Mouse (Mus musculus) thymus, adult 18-20 months (tissue): ENCODE data around the gene Ubxn6.
A peak's percentile ranks its signal among the peaks of the same experiment; 100 is the strongest.
"Not testable (repeated sequence)": the region's sequence is repeated elsewhere in the genome, so short reads cannot be mapped to it uniquely, and the experiment has no call there.

ENCODE experiments used
- DNase-seq, 2 experiments: peaks; one replicate each; pipeline ENCODE4 v3.0.0; 2022; ENCODE audit warnings: mixed read lengths in 2 of 2

The Ubxn6 gene

GRCm38 (mm10) chr17:56100811-56101210 lies 26.0 kb upstream of the Ubxn6 start:
- no peak for DNase-seq

- DNase-seq = no peak
Measured at GRCm38 (mm10) chr17:56098711-56099572, 24.1 kb upstream of the Ubxn6 start.

- no peak for DNase-seq
Measured at GRCm38 (mm10) chr17:56098180-56098579, 23.4 kb upstream of the Ubxn6 start.

- DNase-seq = no peak
Measured at GRCm38 (mm10) chr17:56096883-56097282, 22.1 kb upstream of the Ubxn6 start.

GRCm38 (mm10) chr17:56092794-56093193 lies 18.0 kb upstream of the Ubxn6 start:
- no peak for DNase-seq

GRCm38 (mm10) chr17:56092312-56092711 lies 17.5 kb upstream of the Ubxn6 start:
- no peak for DNase-seq

DNA sequence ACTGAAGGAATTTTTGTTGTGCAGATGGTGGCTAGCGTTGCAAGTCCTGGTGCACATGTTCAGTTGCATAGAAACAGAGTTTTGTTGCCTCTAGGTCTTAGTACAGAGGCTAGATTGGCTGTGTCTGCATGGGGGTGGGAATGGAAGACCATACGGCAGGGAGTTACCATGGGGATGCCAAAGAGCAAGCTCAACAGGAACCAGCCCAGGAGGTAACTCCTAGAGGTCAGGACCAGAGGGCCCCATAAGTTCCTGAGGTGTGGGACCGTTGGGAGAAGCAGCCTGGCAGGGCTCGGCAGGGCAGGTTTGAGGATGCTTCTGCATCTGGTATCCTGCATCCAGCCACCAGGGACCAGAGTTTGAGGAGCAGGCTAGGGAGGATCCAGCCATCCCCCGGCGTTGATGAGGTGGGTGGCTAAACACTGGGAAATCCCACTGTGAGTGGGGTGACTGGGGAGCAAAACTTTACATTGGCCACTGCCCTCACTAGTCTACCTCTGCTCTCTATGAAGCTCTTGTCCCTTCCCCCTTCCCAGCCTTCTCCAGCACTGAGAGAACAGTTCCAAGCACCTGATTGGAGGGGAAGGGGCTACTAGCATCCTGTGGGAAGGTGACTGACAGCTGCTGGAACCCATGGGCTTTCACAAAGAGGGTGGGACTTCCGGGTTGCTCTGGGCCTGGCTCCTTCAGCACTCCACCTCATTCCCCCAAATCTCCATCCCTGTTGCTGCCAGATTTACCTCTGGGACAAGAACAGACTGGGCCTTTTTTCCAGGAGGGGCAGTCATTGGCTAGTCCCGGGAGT lies 6.2 kb upstream of the Ubxn6 start:
- no peak for DNase-seq

- DNase-seq = peak in 1 of 2 experiments; percentile 35
Measured at GRCm38 (mm10) chr17:56079921-56080320, 5.1 kb upstream of the Ubxn6 start.

GRCm38 (mm10) chr17:56078880-56079795 lies 4.3 kb upstream of the Ubxn6 start, which contains the start of gene Hdgfl2:
Gene Hdgfl2 (plus strand): TSS chr17:56079634.
- DNase-seq = peak; percentile 100

DNA sequence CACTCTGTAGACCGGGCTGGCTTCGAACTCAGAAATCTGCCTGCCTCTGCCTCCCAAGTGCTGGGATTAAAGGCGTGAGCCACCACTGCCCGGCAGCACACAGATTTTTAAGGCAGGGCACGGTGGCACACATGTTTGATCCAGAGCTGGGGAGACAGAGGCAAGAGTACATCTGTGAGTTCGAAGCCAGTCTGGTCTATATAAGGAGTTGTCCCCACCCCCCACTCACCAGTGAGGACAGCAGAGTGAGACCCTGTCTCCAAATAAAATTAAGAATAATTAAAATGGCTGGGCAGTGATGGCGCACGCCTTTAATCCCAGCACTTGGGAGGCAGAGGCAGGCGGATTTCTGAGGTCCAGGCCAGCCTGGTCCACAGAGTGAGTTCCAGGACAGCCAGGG lies 3.5 kb upstream of the Ubxn6 start:
- peak in 1 of 2 experiments; percentile 42 for DNase-seq

GRCm38 (mm10) chr17:56077523-56077922 lies 2.7 kb upstream of the Ubxn6 start:
- no peak for DNase-seq

GRCm38 (mm10) chr17:56074097-56074826 lies 566 bp downstream of the Ubxn6 start:
- DNase-seq = peak in 1 of 2 experiments; percentile 64

GRCm38 (mm10) chr17:56072243-56072642 lies 2.6 kb downstream of the Ubxn6 start:
- no peak for DNase-seq

DNA sequence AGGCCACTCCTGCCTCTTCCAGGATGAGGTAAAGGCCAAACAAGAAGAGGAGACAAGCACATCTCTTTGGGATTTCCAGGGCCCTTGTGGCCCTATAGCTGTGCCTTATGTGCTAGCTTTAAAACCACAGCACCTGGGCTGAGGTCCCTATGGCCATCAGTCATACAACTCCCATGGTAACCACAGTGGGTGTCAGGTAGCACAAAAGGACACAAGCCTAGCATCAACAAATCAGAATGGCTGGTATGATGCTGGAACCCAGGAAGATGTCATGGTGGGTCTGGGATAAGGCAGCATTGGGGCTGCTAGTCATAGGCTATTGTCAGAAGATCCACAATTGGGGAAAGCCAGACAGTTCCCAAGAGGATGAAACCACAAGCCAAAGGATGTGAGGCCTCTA lies 3.7 kb downstream of the Ubxn6 start:
- no peak for DNase-seq

- no peak for DNase-seq
Measured at GRCm38 (mm10) chr17:56069066-56069465, 5.8 kb downstream of the Ubxn6 start.

GRCm38 (mm10) chr17:56066451-56066850 lies 8.4 kb downstream of the Ubxn6 start:
- no peak for DNase-seq

DNA sequence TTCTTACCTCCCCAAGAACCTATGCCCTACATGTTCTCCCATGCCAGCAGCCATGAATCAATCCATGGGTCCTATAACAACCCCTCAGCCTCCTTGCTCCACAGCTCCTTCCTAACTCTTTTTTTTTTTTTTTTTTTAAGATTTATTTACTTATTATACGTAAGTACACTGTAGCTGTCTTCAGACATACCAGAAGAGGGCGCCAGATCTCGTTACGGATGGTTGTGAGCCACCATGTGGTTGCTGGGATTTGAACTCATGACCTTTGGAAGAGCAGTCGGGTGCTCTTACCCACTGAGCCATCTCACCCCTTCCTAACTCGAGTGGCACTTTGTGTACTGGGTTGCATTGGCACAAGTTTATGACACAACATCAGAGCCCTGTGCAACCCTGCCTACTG lies 9.1 kb downstream of the Ubxn6 start:
- not testable (repeated sequence) for DNase-seq

- no peak for DNase-seq
Measured at GRCm38 (mm10) chr17:56062081-56062480, 12.7 kb downstream of the Ubxn6 start.

- no peak for DNase-seq
Measured at GRCm38 (mm10) chr17:56057381-56058120, 17.3 kb downstream of the Ubxn6 start.

DNA sequence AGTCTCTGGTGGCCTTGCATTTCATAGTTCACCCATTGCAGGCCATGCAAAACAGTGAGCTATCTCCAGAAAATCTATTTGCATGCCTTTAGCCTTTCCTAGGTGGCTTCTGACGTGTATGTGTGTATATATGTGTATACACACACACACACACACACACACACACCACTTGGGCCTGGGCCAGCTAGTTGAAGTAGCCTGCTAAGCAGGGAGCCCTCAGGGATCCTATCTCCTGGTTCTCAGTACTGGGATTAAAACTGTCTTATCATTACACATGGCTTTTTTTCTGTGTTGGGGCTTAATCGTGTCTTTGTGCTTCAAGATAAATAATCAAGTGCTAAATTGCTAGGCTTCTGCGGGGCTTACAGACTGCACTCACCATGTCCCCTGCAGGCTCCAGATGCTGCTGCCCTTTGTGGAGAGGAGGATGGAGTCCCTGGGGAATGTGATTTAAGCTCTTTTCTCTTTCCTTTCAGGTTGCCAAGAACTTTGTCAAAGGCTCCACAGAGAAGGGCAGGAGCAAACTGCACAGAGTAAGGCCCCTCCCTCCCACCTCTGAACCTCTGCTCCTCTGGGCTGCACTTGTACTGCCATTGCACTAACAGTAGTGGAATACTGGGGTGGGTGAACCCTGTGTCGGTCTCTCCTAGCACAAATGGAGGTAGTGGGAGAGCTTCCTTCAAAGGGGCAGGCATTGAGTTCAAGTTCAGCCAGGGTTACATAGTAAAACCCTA lies 18.7 kb downstream of the Ubxn6 start:
- no peak for DNase-seq
